Mouse (Mus musculus): ENCODE results near the gene Pnrc1. TPM values are rescaled to one million over a fixed set of nuclear protein-coding genes. Genes with fewer than 3 reads are reported as not detected.
A peak's percentile ranks its signal among the peaks of the same experiment; 100 is the strongest.

Gene Pnrc1
- polyA plus RNA-seq, 1 experiment from 2014 or later: 83.2 TPM

- Histone ChIP-seq H3K4me2 (ENCODE audit: low read length) (no peak overlapping the region), H3K27ac (replicated peaks; ENCODE audit: low read depth, low read length) (no peak overlapping the region; the same call in 1 of the 2 replicates), H3K4me1 (ENCODE audit: control insufficient read depth, insufficient read depth, low read length) (peaks cover 15% of the 10 kb centered on the region), H3K9ac (replicated peaks; ENCODE audit: low read length) (no peak overlapping the region), H3K36me3 (ENCODE audit: control insufficient read depth, insufficient read depth, low read length) (peaks cover 34% of the 10 kb centered on the region), H3K9me3 (ENCODE audit: control insufficient read depth, low read length) (no peaks in the 10 kb centered on the region), H3K27me3 (ENCODE audit: control insufficient read depth, insufficient read depth, low read length) (no peaks in the 10 kb centered on the region), H3K4me3 (replicated peaks; ENCODE audit: low read depth, low read length) (no peak overlapping the region)
- DNase-seq (no peak), ATAC-seq (ENCODE audit: low FRiP score, low TSS enrichment) (no peak)
- WGBS: 65% methylated on average over 12 of the region's 12 CpGs
Observed at GRCm38 (mm10) chr4:33243016-33243758, 46.8 kb downstream of the Pnrc1 start.

- DNase-seq: peak; percentile 63
- H3K9me3 ChIP-seq (ENCODE audit: control insufficient read depth, low read length): no peaks in the 10 kb centered on the region
- H3K4me1 ChIP-seq (ENCODE audit: control insufficient read depth, insufficient read depth, low read length): peaks cover 15% of the 10 kb centered on the region
- H3K4me3 ChIP-seq (replicated peaks; ENCODE audit: low read depth, low read length): no peak overlapping the region
- H3K4me2 ChIP-seq (ENCODE audit: low read length): no peak overlapping the region
- no peak for ATAC-seq (ENCODE audit: low FRiP score, low TSS enrichment)
- no peak overlapping the region for H3K9ac ChIP-seq (replicated peaks; ENCODE audit: low read length)
- H3K27me3 ChIP-seq (ENCODE audit: control insufficient read depth, insufficient read depth, low read length): no peaks in the 10 kb centered on the region
- WGBS: 45% methylated on average over 5 of the region's 5 CpGs
- H3K27ac ChIP-seq (replicated peaks; ENCODE audit: low read depth, low read length): 0 out of 2 replicates have a peak overlapping the region, but pooled peaks have one; percentile 26
- peaks cover 34% of the 10 kb centered on the region for H3K36me3 ChIP-seq (ENCODE audit: control insufficient read depth, insufficient read depth, low read length)
Observed at GRCm38 (mm10) chr4:33242536-33242935, 47.4 kb downstream of the Pnrc1 start.

- ATAC-seq (ENCODE audit: low FRiP score, low TSS enrichment) (no peak), DNase-seq (no peak)
- no peaks in the 10 kb centered on the region for H3K27me3 ChIP-seq (ENCODE audit: control insufficient read depth, insufficient read depth, low read length)
- WGBS: 92% methylated on average over 18 of the region's 18 CpGs
- no peaks in the 10 kb centered on the region for H3K9me3 ChIP-seq (ENCODE audit: control insufficient read depth, low read length)
- H3K9ac ChIP-seq (replicated peaks; ENCODE audit: low read length): no peak overlapping the region
- H3K4me1 ChIP-seq (ENCODE audit: control insufficient read depth, insufficient read depth, low read length): no peaks in the 10 kb centered on the region
- H3K4me3 ChIP-seq (replicated peaks; ENCODE audit: low read depth, low read length): no peak overlapping the region
- no peak overlapping the region for H3K27ac ChIP-seq (replicated peaks; ENCODE audit: low read depth, low read length)
- H3K4me2 ChIP-seq (ENCODE audit: low read length): no peak overlapping the region
- peaks cover 15% of the 10 kb centered on the region for H3K36me3 ChIP-seq (ENCODE audit: control insufficient read depth, insufficient read depth, low read length)
Observed at GRCm38 (mm10) chr4:33230881-33231280, 59.1 kb downstream of the Pnrc1 start.

- 85% methylated on average over 4 of the region's 4 CpGs for WGBS
- Histone ChIP-seq H3K9ac (replicated peaks; ENCODE audit: low read length) (no peak overlapping the region), H3K4me1 (ENCODE audit: control insufficient read depth, insufficient read depth, low read length) (no peaks in the 10 kb centered on the region), H3K4me2 (ENCODE audit: low read length) (no peak overlapping the region), H3K4me3 (replicated peaks; ENCODE audit: low read depth, low read length) (no peak overlapping the region), H3K27me3 (ENCODE audit: control insufficient read depth, insufficient read depth, low read length) (no peaks in the 10 kb centered on the region), H3K9me3 (ENCODE audit: control insufficient read depth, low read length) (no peaks in the 10 kb centered on the region), H3K36me3 (ENCODE audit: control insufficient read depth, insufficient read depth, low read length) (peaks cover 15% of the 10 kb centered on the region), H3K27ac (replicated peaks; ENCODE audit: low read depth, low read length) (no peak overlapping the region)
- ATAC-seq (ENCODE audit: low FRiP score, low TSS enrichment) (no peak), DNase-seq (no peak)
Observed at GRCm38 (mm10) chr4:33229639-33230038, 60.3 kb downstream of the Pnrc1 start.

- no peak overlapping the region for H3K9ac ChIP-seq (replicated peaks; ENCODE audit: low read length)
- DNase-seq (no peak), ATAC-seq (ENCODE audit: low FRiP score, low TSS enrichment) (no peak)
- H3K9me3 ChIP-seq (ENCODE audit: control insufficient read depth, low read length): no peaks in the 10 kb centered on the region
- H3K36me3 ChIP-seq (ENCODE audit: control insufficient read depth, insufficient read depth, low read length): peaks cover 15% of the 10 kb centered on the region
- H3K27me3 ChIP-seq (ENCODE audit: control insufficient read depth, insufficient read depth, low read length): no peaks in the 10 kb centered on the region
- H3K27ac ChIP-seq (replicated peaks; ENCODE audit: low read depth, low read length): no peak overlapping the region
- 89% methylated on average over 7 of the region's 7 CpGs for WGBS
- no peak overlapping the region for H3K4me3 ChIP-seq (replicated peaks; ENCODE audit: low read depth, low read length)
- H3K4me2 ChIP-seq (ENCODE audit: low read length): no peak overlapping the region
- H3K4me1 ChIP-seq (ENCODE audit: control insufficient read depth, insufficient read depth, low read length): no peaks in the 10 kb centered on the region
Observed at GRCm38 (mm10) chr4:33227164-33227563, 62.8 kb downstream of the Pnrc1 start.

GRCm38 (mm10) chr4:33224003-33224675 is 65.8 kb downstream of the Pnrc1 start:
- H3K36me3 ChIP-seq (ENCODE audit: control insufficient read depth, insufficient read depth, low read length): peaks cover 5% of the 10 kb centered on the region; the same call in 1 of the 2 replicates
- no peaks in the 10 kb centered on the region for H3K4me1 ChIP-seq (ENCODE audit: control insufficient read depth, insufficient read depth, low read length)
- H3K27me3 ChIP-seq (ENCODE audit: control insufficient read depth, insufficient read depth, low read length): no peaks in the 10 kb centered on the region
- WGBS: 81% methylated on average over 7 of the region's 7 CpGs
- no peak for ATAC-seq (ENCODE audit: low FRiP score, low TSS enrichment)
- no peak overlapping the region for H3K4me3 ChIP-seq (replicated peaks; ENCODE audit: low read depth, low read length)
- H3K9me3 ChIP-seq (ENCODE audit: control insufficient read depth, low read length): no peaks in the 10 kb centered on the region
- DNase-seq: no peak
- no peak overlapping the region for H3K9ac ChIP-seq (replicated peaks; ENCODE audit: low read length)
- no peak overlapping the region for H3K4me2 ChIP-seq (ENCODE audit: low read length)
- no peak overlapping the region for H3K27ac ChIP-seq (replicated peaks; ENCODE audit: low read depth, low read length)

GRCm38 (mm10) chr4:33221847-33222246 is 68.1 kb downstream of the Pnrc1 start:
- WGBS: 59% methylated on average over 1 of the region's 1 CpGs

GRCm38 (mm10) chr4:33208881-33209841 is 80.8 kb downstream of the Pnrc1 start, which contains the start of gene Srsf12:
Gene Srsf12, plus strand, starts transcription at chr4:33208991.
- Histone ChIP-seq H3K4me3 (replicated peaks; ENCODE audit: low read depth, low read length) (peak within 1 kb of the TSS; percentile 79), H3K4me1 (ENCODE audit: control insufficient read depth, insufficient read depth, low read length) (peaks cover 16% of the 10 kb centered on the region; the same call in 1 of the 2 replicates), H3K27me3 (ENCODE audit: control insufficient read depth, insufficient read depth, low read length) (no peaks in the 10 kb centered on the region), H3K27ac (replicated peaks; ENCODE audit: low read depth, low read length) (peak within 1 kb of the TSS; percentile 87), H3K4me2 (ENCODE audit: low read length) (peak within 1 kb of the TSS; percentile 95), H3K36me3 (ENCODE audit: control insufficient read depth, insufficient read depth, low read length) (no peaks in the 10 kb centered on the region), H3K9ac (replicated peaks; ENCODE audit: low read length) (peak within 1 kb of the TSS; percentile 95), H3K9me3 (ENCODE audit: control insufficient read depth, low read length) (no peaks in the 10 kb centered on the region)
- WGBS: 2% methylated on average over 64 of the region's 65 CpGs
- DNase-seq: peak; percentile 84
- peak; percentile 87 for ATAC-seq (ENCODE audit: low FRiP score, low TSS enrichment)

More at GRCm38 (mm10) chr4:33221847-33222246, 68.1 kb downstream of the Pnrc1 start:
- Histone ChIP-seq H3K27me3 (ENCODE audit: control insufficient read depth, insufficient read depth, low read length) (no peaks in the 10 kb centered on the region), H3K4me2 (ENCODE audit: low read length) (no peak overlapping the region), H3K4me1 (ENCODE audit: control insufficient read depth, insufficient read depth, low read length) (no peaks in the 10 kb centered on the region), H3K9ac (replicated peaks; ENCODE audit: low read length) (no peak overlapping the region), H3K27ac (replicated peaks; ENCODE audit: low read depth, low read length) (no peak overlapping the region), H3K9me3 (ENCODE audit: control insufficient read depth, low read length) (no peaks in the 10 kb centered on the region), H3K36me3 (ENCODE audit: control insufficient read depth, insufficient read depth, low read length) (peaks cover 5% of the 10 kb centered on the region; the same call in 1 of the 2 replicates), H3K4me3 (replicated peaks; ENCODE audit: low read depth, low read length) (no peak overlapping the region)
- no peak for ATAC-seq (ENCODE audit: low FRiP score, low TSS enrichment)
- DNase-seq: no peak

Data from midbrain, embryonic 14.5 days (tissue).